Mouse (Mus musculus) megakaryocyte, embryonic 14.5 days (primary cell): ENCODE data around the gene Trp53rkb.

Source experiments
- FLI1 ChIP-seq: IDR thresholded peaks from 2 replicates; pipeline ENCODE4 v1.6.1; 2012; ENCODE audit warnings: low read length, inconsistent platforms, mixed read lengths
- GATA1 ChIP-seq: IDR thresholded peaks from 3 replicates; pipeline ENCODE4 v1.6.1; 2012; ENCODE audit warnings: mixed read lengths, low read length, inconsistent platforms, borderline replicate concordance

- TF ChIP-seq GATA1 (no peak), FLI1 (no peak)
Measured at GRCm38 (mm10) chr2:166841813-166842212, 49.5 kb downstream of the Trp53rkb start.
